Mouse (Mus musculus) myocyte (in vitro differentiated cells): ENCODE data around the gene Plcb2. TPM values are rescaled to one million over a fixed set of nuclear protein-coding genes. Genes with fewer than 3 reads are reported as not detected.

ENCODE experiments used
- H3K27me3 ChIP-seq: one replicate; pipeline ENCODE4 v1.6.1; 2011; ENCODE audit not compliant: control insufficient read depth, insufficient read depth, insufficient read length
- H3K36me3 ChIP-seq: one replicate; pipeline ENCODE4 v1.6.1; 2011; ENCODE audit not compliant: control insufficient read depth, insufficient read depth
- H3K4me2 ChIP-seq: one replicate; pipeline ENCODE4 v1.6.1; 2011; ENCODE audit warnings: low read depth, control low read depth
- H3K4me3 ChIP-seq: one replicate; pipeline ENCODE4 v1.5.1; 2011; ENCODE audit warnings: mild to moderate bottlenecking, control low read depth, moderate library complexity
- H3K79me2 ChIP-seq: one replicate; pipeline ENCODE4 v1.6.1; 2011; ENCODE audit not compliant: control insufficient read depth, insufficient read depth
- H3ac ChIP-seq: one replicate; pipeline ENCODE4 v1.6.1; 2011; ENCODE audit not compliant: control insufficient read depth, insufficient read length
- CEBPB ChIP-seq: IDR thresholded peaks from 2 replicates; pipeline ENCODE4 v1.6.1; 2011; ENCODE audit warnings: mild to moderate bottlenecking, moderate library complexity; ENCODE audit not compliant: poor library complexity, insufficient read depth, severe bottlenecking
- E2F4 ChIP-seq: IDR thresholded peaks from one replicate; pipeline ENCODE4 v1.6.1; 2011; ENCODE audit warnings: mild to moderate bottlenecking, control low read depth, moderate library complexity; ENCODE audit not compliant: insufficient read depth
- MAX ChIP-seq: IDR thresholded peaks from one replicate; pipeline ENCODE4 v1.6.1; 2011; ENCODE audit warnings: low read depth, mild to moderate bottlenecking, control low read depth
- MYOD1 ChIP-seq, 3 experiments: IDR thresholded peaks; one replicate each; pipeline ENCODE4 v1.6.1; 2011; ENCODE audit warnings: control low read depth in 2 of 3, low read depth in 2 of 3, mild to moderate bottlenecking in 2 of 3, moderate library complexity in 1 of 3; ENCODE audit not compliant: insufficient read length in 2 of 3, control insufficient read depth in 1 of 3
- MYOG ChIP-seq, 3 experiments: IDR thresholded peaks; one replicate each; pipeline ENCODE4 v1.6.1; 2011; ENCODE audit warnings: control low read depth in 2 of 3, low read depth in 2 of 3, mild to moderate bottlenecking in 2 of 3; ENCODE audit not compliant: insufficient read length in 2 of 3, control insufficient read depth in 1 of 3, insufficient read depth in 1 of 3
- POLR2A ChIP-seq: IDR thresholded peaks from one replicate; pipeline ENCODE4 v1.6.1; 2011; ENCODE audit warnings: low read depth, mild to moderate bottlenecking, control low read depth, moderate library complexity; ENCODE audit not compliant: insufficient read length
- POLR2AphosphoS2 ChIP-seq: IDR thresholded peaks from one replicate; pipeline ENCODE4 v1.6.1; 2011; ENCODE audit warnings: low read depth, control low read depth; ENCODE audit not compliant: insufficient read length
- REST ChIP-seq: IDR thresholded peaks from one replicate; pipeline ENCODE4 v1.6.1; 2011; ENCODE audit warnings: mild to moderate bottlenecking, control low read depth, moderate library complexity; ENCODE audit not compliant: insufficient read depth, insufficient read length
- SRF ChIP-seq: IDR thresholded peaks from one replicate; pipeline ENCODE4 v1.6.1; 2011; ENCODE audit warnings: low read depth; ENCODE audit not compliant: control insufficient read depth, insufficient read length
- TCF12 ChIP-seq: IDR thresholded peaks from one replicate; pipeline ENCODE4 v1.6.1; 2011; ENCODE audit warnings: mild to moderate bottlenecking, control low read depth; ENCODE audit not compliant: poor library complexity, insufficient read depth, severe bottlenecking
- TCF3 ChIP-seq: IDR thresholded peaks from one replicate; pipeline ENCODE4 v1.6.1; 2011; ENCODE audit warnings: low read depth, control low read depth; ENCODE audit not compliant: insufficient read length
- USF1 ChIP-seq: IDR thresholded peaks from one replicate; pipeline ENCODE4 v1.6.1; 2011; ENCODE audit warnings: low read depth, mild to moderate bottlenecking, control low read depth, moderate library complexity
- polyA plus RNA-seq: library from polyadenylated mRNA; unstranded; fragments of >200 nt; fragmentation: generic; extraction: Trizol; gene quantifications from one replicate; pipeline ENCODE4 v1.2.1, GENCODE M21; 2012; ENCODE audit warnings: missing spikeins

The Plcb2 gene
- polyA plus RNA-seq, 1 experiment = not detected

DNA sequence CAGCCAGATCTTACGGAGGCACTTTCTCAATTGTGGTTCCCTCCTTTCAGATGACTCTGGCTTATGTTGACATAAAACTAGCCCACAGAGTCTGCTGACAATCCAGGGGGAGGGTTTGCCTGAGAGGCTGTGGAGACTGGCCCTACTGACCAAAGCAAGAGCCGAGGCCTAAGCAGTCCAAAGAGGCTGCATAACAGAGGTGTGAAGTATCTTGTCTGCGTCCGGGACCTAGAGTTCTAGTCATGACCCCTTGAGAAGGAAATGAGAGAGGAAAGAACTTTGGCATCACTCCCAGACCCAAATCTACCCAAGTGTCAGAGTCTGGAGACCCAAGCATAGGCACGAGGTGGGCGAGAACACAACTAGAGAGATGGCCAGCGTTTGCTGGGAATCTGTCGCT, 41.5 kb downstream of the Plcb2 start:
- Histone ChIP-seq H3ac (no peak overlapping the region), H3K4me3 (no peak overlapping the region), H3K27me3 (peaks cover 4% of the 10 kb centered on the region), H3K36me3 (no peaks in the 10 kb centered on the region), H3K4me2 (no peak overlapping the region), H3K79me2 (no peaks in the 10 kb centered on the region)
- TF ChIP-seq POLR2A = no peak
- no peak for TF ChIP-seq TCF3
- no peak for TF ChIP-seq POLR2AphosphoS2
- no peak for TF ChIP-seq SRF
- no peak for TF ChIP-seq MAX
- TF ChIP-seq MYOG (IDR thresholded peaks at IDR 0.05; ENCODE audit: control insufficient read depth in 1 of 3, insufficient read depth in 1 of 3, insufficient read length in 2 of 3, low read depth in 2 of 3) = no peak
- no peak for TF ChIP-seq E2F4
- TF ChIP-seq CEBPB = no peak
- TF ChIP-seq MYOD1 (IDR thresholded peaks at IDR 0.05; ENCODE audit: control insufficient read depth in 1 of 3, insufficient read length in 2 of 3, low read depth in 2 of 3) = no peak
- no peak for TF ChIP-seq TCF12
- no peak for TF ChIP-seq USF1
- TF ChIP-seq REST = no peak

DNA sequence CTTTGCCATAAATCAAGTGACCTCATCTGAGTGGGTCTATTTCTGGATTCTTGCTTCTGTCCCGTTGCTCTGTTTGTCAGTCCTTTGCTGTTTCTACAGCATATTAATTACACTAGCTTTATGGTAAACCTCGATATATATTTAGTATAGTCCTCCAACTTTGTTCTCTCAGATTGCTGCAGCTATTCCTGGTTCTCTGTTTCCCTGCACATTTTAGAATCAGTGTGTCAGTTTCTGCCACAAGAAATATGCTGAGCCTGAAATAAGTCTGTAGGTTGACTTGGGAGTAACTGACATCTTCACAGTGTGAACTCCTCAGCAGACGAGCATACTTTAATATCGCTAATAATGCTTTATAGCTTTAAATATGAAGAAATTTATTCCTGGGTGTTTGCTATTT, 43.1 kb downstream of the Plcb2 start:
- Histone ChIP-seq H3K4me2 (no peak overlapping the region), H3K4me3 (no peak overlapping the region), H3K36me3 (no peaks in the 10 kb centered on the region), H3K27me3 (peaks cover 4% of the 10 kb centered on the region), H3K79me2 (no peaks in the 10 kb centered on the region), H3ac (no peak overlapping the region)
- TF ChIP-seq SRF = no peak
- TF ChIP-seq TCF12 = no peak
- TF ChIP-seq MYOG (IDR thresholded peaks at IDR 0.05; ENCODE audit: control insufficient read depth in 1 of 3, insufficient read depth in 1 of 3, insufficient read length in 2 of 3, low read depth in 2 of 3) = no peak
- TF ChIP-seq USF1 = no peak
- TF ChIP-seq MYOD1 (IDR thresholded peaks at IDR 0.05; ENCODE audit: control insufficient read depth in 1 of 3, insufficient read length in 2 of 3, low read depth in 2 of 3) = no peak
- TF ChIP-seq E2F4 = no peak
- no peak for TF ChIP-seq POLR2AphosphoS2
- no peak for TF ChIP-seq POLR2A
- no peak for TF ChIP-seq MAX
- no peak for TF ChIP-seq CEBPB
- TF ChIP-seq REST = no peak
- no peak for TF ChIP-seq TCF3

DNA sequence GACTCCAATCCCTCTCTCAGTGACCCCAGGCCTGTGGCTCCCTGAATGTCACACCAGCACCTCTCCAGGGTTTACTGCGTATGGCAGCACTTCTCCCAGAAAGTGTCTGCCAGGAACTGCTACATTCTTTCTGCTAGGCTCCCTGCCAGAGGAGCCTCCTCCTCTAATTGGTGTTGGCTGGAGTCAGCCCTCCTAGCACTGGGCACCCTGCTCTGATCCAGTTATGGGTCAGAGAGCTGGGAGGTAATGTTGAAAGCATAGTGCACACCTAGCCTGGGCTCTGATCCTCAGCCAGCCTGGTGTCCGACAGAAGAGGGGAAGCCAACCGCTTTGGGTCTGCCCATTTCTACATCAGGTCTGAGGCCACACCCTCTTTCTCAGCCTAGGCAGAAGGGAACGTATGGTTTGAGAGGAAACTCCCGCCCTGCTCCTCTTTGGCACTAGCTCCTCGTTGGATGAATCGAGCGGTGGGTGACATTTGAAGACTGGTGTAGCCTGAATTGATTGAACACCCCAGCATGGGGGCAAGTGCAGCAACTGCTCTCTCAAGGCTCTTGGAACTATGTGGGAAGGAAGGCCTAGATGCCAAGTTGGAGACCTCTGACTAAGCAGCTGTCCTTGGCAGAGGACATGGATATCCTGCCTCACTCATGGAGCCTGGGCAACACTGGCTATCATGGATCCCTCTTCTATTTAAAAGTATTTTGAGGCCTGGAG, 45.5 kb downstream of the Plcb2 start:
- Histone ChIP-seq H3ac (no peak overlapping the region), H3K4me2 (no peak overlapping the region), H3K4me3 (no peak overlapping the region), H3K79me2 (no peaks in the 10 kb centered on the region), H3K27me3 (peaks cover 4% of the 10 kb centered on the region), H3K36me3 (no peaks in the 10 kb centered on the region)
- TF ChIP-seq POLR2A = no peak
- no peak for TF ChIP-seq REST

DNA sequence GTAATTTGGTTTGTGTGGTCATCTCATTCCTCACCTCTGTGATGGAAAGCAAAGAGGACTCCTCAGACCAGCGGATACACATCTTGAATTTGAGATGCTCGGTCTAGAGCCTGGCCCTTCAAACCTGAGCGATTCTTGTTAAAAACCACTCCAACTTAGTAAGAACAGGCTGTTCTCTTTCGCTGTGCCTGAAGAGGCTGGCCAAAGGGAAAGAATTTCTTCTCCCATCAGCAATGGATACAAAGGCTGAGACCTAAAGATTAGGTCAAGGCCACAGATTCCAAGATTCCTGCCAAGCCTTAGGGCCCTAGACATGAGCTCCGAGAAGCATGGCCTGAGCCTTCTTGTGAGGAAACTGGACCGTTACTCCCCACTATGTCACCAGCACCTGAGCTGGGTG, 47.3 kb downstream of the Plcb2 start:
- no peak for TF ChIP-seq TCF12
- no peak for TF ChIP-seq POLR2AphosphoS2
- TF ChIP-seq MAX = no peak
- no peak for TF ChIP-seq USF1
- TF ChIP-seq SRF = no peak
- no peak for TF ChIP-seq CEBPB
- no peak for TF ChIP-seq POLR2A
- TF ChIP-seq MYOG (IDR thresholded peaks at IDR 0.05; ENCODE audit: control insufficient read depth in 1 of 3, insufficient read depth in 1 of 3, insufficient read length in 2 of 3, low read depth in 2 of 3) = no peak
- TF ChIP-seq REST = no peak
- TF ChIP-seq E2F4 = no peak
- TF ChIP-seq MYOD1 (IDR thresholded peaks at IDR 0.05; ENCODE audit: control insufficient read depth in 1 of 3, insufficient read length in 2 of 3, low read depth in 2 of 3) = no peak
- TF ChIP-seq TCF3 = no peak
- no peaks in the 10 kb centered on the region for H3K36me3 ChIP-seq
- peaks cover 20% of the 10 kb centered on the region for H3K27me3 ChIP-seq
- H3K4me3 ChIP-seq = no peak overlapping the region
- no peak overlapping the region for H3K4me2 ChIP-seq
- H3K79me2 ChIP-seq = no peaks in the 10 kb centered on the region
- no peak overlapping the region for H3ac ChIP-seq

DNA sequence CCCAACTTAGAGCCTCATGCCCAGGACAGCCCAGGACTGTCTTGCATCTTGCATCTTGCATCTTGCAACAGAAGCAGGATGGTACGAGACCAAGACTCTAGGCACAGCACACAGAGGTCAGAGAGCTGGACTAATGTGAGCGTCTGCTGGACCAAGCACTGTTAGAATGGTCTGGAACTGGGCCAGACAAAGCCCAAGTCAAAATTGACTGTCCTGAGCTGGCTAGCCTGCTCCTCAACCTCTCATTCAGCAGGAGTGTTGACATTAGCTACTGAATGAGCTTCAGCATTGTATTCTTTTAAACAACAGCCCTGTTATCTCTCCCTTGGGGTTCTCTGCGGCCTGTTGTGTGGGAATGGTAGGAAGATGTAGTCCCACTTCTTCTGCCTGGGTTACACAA, 48.7 kb downstream of the Plcb2 start:
- no peaks in the 10 kb centered on the region for H3K36me3 ChIP-seq
- H3ac ChIP-seq = no peak overlapping the region
- TF ChIP-seq USF1 (no peak), E2F4 (no peak), MAX (no peak), MYOD1 (IDR thresholded peaks at IDR 0.05; ENCODE audit: control insufficient read depth in 1 of 3, insufficient read length in 2 of 3, low read depth in 2 of 3) (no peak), POLR2A (no peak), CEBPB (no peak), SRF (no peak), REST (no peak), TCF12 (no peak), TCF3 (no peak), MYOG (IDR thresholded peaks at IDR 0.05; ENCODE audit: control insufficient read depth in 1 of 3, insufficient read depth in 1 of 3, insufficient read length in 2 of 3, low read depth in 2 of 3) (no peak), POLR2AphosphoS2 (no peak)
- H3K4me3 ChIP-seq = no peak overlapping the region
- H3K79me2 ChIP-seq = no peaks in the 10 kb centered on the region
- no peak overlapping the region for H3K4me2 ChIP-seq
- peaks cover 26% of the 10 kb centered on the region for H3K27me3 ChIP-seq
